ENCODE assay signal across 26 mouse cellular contexts in genomic region chr19:52632501-52632900, GRCm38 (mm10).
DNase-seq lines count a peak whose midpoint lies in the region; ATAC-seq lines count a peak whose summit lies in the region.
"Had no signal": no experiment of that assay in that cellular context is flagged by ENCODE, and none has a peak within 500 bp of the region (broad histone marks: within the 10 kb centered on the region; RNA-seq: fewer than 3 reads in every experiment).

No protein-coding gene starts in this region.

- H3K9ac ChIP-seq in embryonic facial prominence, embryonic 14.5 days (ENCODE audit: low read depth, low read length): no peak overlapping the region
- no peak overlapping the region for H3K9ac ChIP-seq in limb, embryonic 13.5 days
- H3K9ac ChIP-seq in stomach, embryonic 16.5 days (ENCODE audit: low read length): no peak overlapping the region
- H3K9ac ChIP-seq: embryonic facial prominence, embryonic 15.5 days; forebrain, embryonic 12.5 days; stomach, embryonic 15.5 days had no signal

- H3K4me1 ChIP-seq in embryonic facial prominence, embryonic 14.5 days (ENCODE audit: control insufficient read depth, insufficient read depth, low read length): no peaks in the 10 kb centered on the region
- H3K4me1 ChIP-seq in embryonic facial prominence, embryonic 10.5 days: no peaks in the 10 kb centered on the region
- H3K4me1 ChIP-seq in limb, embryonic 13.5 days: no peaks in the 10 kb centered on the region
- H3K4me1 ChIP-seq in limb, embryonic 10.5 days: no peaks in the 10 kb centered on the region
- no peaks in the 10 kb centered on the region for H3K4me1 ChIP-seq in brown adipose tissue, adult 24 weeks (ENCODE audit: control insufficient read depth, insufficient read depth, insufficient read length, low read length)
- no peaks in the 10 kb centered on the region for H3K4me1 ChIP-seq in stomach, embryonic 16.5 days (ENCODE audit: control insufficient read depth, insufficient read depth, low read length)
- H3K4me1 ChIP-seq: embryonic facial prominence, embryonic 15.5 days; forebrain, embryonic 12.5 days; hindbrain, embryonic 10.5 days; stomach, embryonic 15.5 days had no signal

- no peak overlapping the region for H3K4me3 ChIP-seq in embryonic facial prominence, embryonic 14.5 days (ENCODE audit: low read depth, low read length)
- H3K4me3 ChIP-seq in embryonic facial prominence, embryonic 10.5 days: no peak overlapping the region
- no peak overlapping the region for H3K4me3 ChIP-seq in limb, embryonic 13.5 days
- H3K4me3 ChIP-seq in limb, embryonic 10.5 days: no peak overlapping the region
- no peak overlapping the region for H3K4me3 ChIP-seq in brown adipose tissue, adult 24 weeks (ENCODE audit: insufficient read depth, low read depth, low read length)
- no peak overlapping the region for H3K4me3 ChIP-seq in stomach, embryonic 16.5 days (replicated peaks; ENCODE audit: low read length)
- H3K4me3 ChIP-seq: embryonic facial prominence, embryonic 15.5 days; forebrain, embryonic 12.5 days; hindbrain, embryonic 10.5 days; midbrain, embryonic 10.5 days; stomach, embryonic 15.5 days had no signal

- H3K27me3 ChIP-seq in embryonic facial prominence, embryonic 14.5 days (replicated peaks; ENCODE audit: control insufficient read depth, insufficient read depth, low read length): no peaks in the 10 kb centered on the region
- H3K27me3 ChIP-seq in embryonic facial prominence, embryonic 10.5 days (replicated peaks; ENCODE audit: low read depth, poor library complexity, severe bottlenecking): no peaks in the 10 kb centered on the region
- H3K27me3 ChIP-seq in limb, embryonic 13.5 days: no peaks in the 10 kb centered on the region
- no peaks in the 10 kb centered on the region for H3K27me3 ChIP-seq in limb, embryonic 10.5 days (ENCODE audit: low read depth, poor library complexity, severe bottlenecking)
- no peaks in the 10 kb centered on the region for H3K27me3 ChIP-seq in stomach, embryonic 16.5 days (ENCODE audit: control insufficient read depth, insufficient read depth, low read length)
- H3K27me3 ChIP-seq: CH12.LX; embryonic facial prominence, embryonic 15.5 days; forebrain, embryonic 12.5 days; stomach, embryonic 15.5 days had no signal

- intact Hi-C loops in left cerebral cortex, postnatal 4 days (cut with DNase I): no loop called here

- DNase-seq in embryonic facial prominence, embryonic 14.5 days (ENCODE audit: low spot score): peak; percentile 56
- DNase-seq in embryonic facial prominence, embryonic 10.5 days (ENCODE audit: low spot score): no peak
- no peak for DNase-seq in limb, embryonic 10.5 days (ENCODE audit: low spot score)
- no peak for DNase-seq in left cerebral cortex, postnatal 4 days
- DNase-seq in layer of hippocampus, adult 9-11 months: no peak
- DNase-seq: adrenal gland, adult 8-10 months; cerebellum, adult 11 months; cerebellum, postnatal 10 days; gastrocnemius, postnatal 14 days; kidney, adult 11 months; kidney, postnatal 10 days; layer of hippocampus, postnatal 36 days; lung, adult 2 months; right cerebral cortex, postnatal 25 days; thymus, postnatal 25 days had no signal

- H3K36me3 ChIP-seq in embryonic facial prominence, embryonic 14.5 days (ENCODE audit: control insufficient read depth, insufficient read depth, low read length): no peaks in the 10 kb centered on the region
- no peaks in the 10 kb centered on the region for H3K36me3 ChIP-seq in embryonic facial prominence, embryonic 10.5 days (replicated peaks)
- no peaks in the 10 kb centered on the region for H3K36me3 ChIP-seq in limb, embryonic 13.5 days
- H3K36me3 ChIP-seq in limb, embryonic 10.5 days: no peaks in the 10 kb centered on the region
- no peaks in the 10 kb centered on the region for H3K36me3 ChIP-seq in stomach, embryonic 16.5 days (ENCODE audit: control insufficient read depth, insufficient read depth, low read length)
- H3K36me3 ChIP-seq: embryonic facial prominence, embryonic 15.5 days; forebrain, embryonic 12.5 days; hindbrain, embryonic 10.5 days; midbrain, embryonic 10.5 days; stomach, embryonic 15.5 days had no signal

- H3K4me2 ChIP-seq in embryonic facial prominence, embryonic 14.5 days (ENCODE audit: low read depth, low read length): no peak overlapping the region
- no peak overlapping the region for H3K4me2 ChIP-seq in limb, embryonic 13.5 days (replicated peaks)
- no peak overlapping the region for H3K4me2 ChIP-seq in stomach, embryonic 16.5 days (ENCODE audit: low read depth, low read length)
- H3K4me2 ChIP-seq: embryonic facial prominence, embryonic 15.5 days; forebrain, embryonic 12.5 days; liver, embryonic 11.5 days; stomach, embryonic 15.5 days had no signal

- ATAC-seq in embryonic facial prominence, embryonic 14.5 days (ENCODE audit: low read depth): no peak
- peak; percentile 71 for ATAC-seq in limb, embryonic 13.5 days (ENCODE audit: low FRiP score, low read depth)
- peak; percentile 72; the same call in 1 of the 2 replicates for ATAC-seq in stomach, embryonic 16.5 days (ENCODE audit: insufficient read depth, low FRiP score)

- WGBS in embryonic facial prominence, embryonic 14.5 days: 63% methylated on average over 4 of the region's 4 CpGs
- 83% methylated on average over 4 of the region's 4 CpGs for WGBS in embryonic facial prominence, embryonic 10.5 days
- WGBS in limb, embryonic 13.5 days: 74% methylated on average over 4 of the region's 4 CpGs
- WGBS in limb, embryonic 10.5 days: 88% methylated on average over 4 of the region's 4 CpGs
- WGBS in stomach, embryonic 16.5 days: 51% methylated on average over 4 of the region's 4 CpGs

- no peaks in the 10 kb centered on the region for H3K9me3 ChIP-seq in embryonic facial prominence, embryonic 14.5 days (ENCODE audit: control insufficient read depth, low read length)
- no peaks in the 10 kb centered on the region for H3K9me3 ChIP-seq in embryonic facial prominence, embryonic 10.5 days
- H3K9me3 ChIP-seq in limb, embryonic 13.5 days: no peaks in the 10 kb centered on the region
- no peaks in the 10 kb centered on the region for H3K9me3 ChIP-seq in limb, embryonic 10.5 days (replicated peaks)
- no peaks in the 10 kb centered on the region for H3K9me3 ChIP-seq in stomach, embryonic 16.5 days (replicated peaks; ENCODE audit: control insufficient read depth, low read length)
- H3K9me3 ChIP-seq: embryonic facial prominence, embryonic 15.5 days; forebrain, embryonic 12.5 days; hindbrain, embryonic 10.5 days; midbrain, embryonic 10.5 days; stomach, embryonic 15.5 days had no signal

- H3K27ac ChIP-seq in embryonic facial prominence, embryonic 14.5 days (replicated peaks; ENCODE audit: low read depth, low read length): no peak overlapping the region
- H3K27ac ChIP-seq in embryonic facial prominence, embryonic 10.5 days (replicated peaks): no peak overlapping the region
- no peak overlapping the region for H3K27ac ChIP-seq in limb, embryonic 13.5 days
- H3K27ac ChIP-seq in limb, embryonic 10.5 days: no peak overlapping the region
- peak overlapping the region; percentile 45; the same call in 1 of the 2 replicates for H3K27ac ChIP-seq in brown adipose tissue, adult 24 weeks (replicated peaks; ENCODE audit: low read depth, low read length)
- no peak overlapping the region for H3K27ac ChIP-seq in stomach, embryonic 16.5 days (ENCODE audit: low read length)
- H3K27ac ChIP-seq: embryonic facial prominence, embryonic 15.5 days; forebrain, embryonic 12.5 days; hindbrain, embryonic 10.5 days; macrophage; midbrain, embryonic 10.5 days; stomach, embryonic 15.5 days had no signal
